Mouse (Mus musculus): ENCODE data around the gene Sult1a1.

DNA sequence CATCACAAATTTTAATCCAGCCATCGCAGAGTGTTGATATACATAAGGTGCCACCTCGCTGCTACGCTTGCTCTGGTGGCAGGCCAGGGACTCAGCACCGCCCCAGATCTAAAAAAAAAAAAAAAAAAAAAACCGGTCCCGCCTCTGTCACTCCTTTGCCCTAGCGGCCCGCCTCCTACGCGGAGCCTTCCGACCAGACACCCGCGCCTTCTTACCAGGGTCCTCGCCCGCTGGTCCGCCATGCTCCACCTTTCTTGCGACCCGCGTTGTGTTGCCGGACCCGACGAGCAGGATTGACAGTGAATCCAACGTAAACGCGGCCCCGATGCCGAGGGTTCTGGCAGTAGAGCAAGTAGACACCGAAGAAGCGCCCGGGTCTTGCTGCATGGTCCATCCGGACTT is 19.0 kb upstream of the Sult1a1 start, which contains the start of gene Bola2:
- TF ChIP-seq POLR2A (IDR thresholded peaks at IDR 0.05; ENCODE audit: low read depth, low read length) (peak; percentile 79), CTCF (IDR thresholded peaks at IDR 0.05; ENCODE audit: borderline replicate concordance, insufficient read depth, low read length) (no peak)
